Mouse (Mus musculus) embryo, embryonic 11 days (tissue): ENCODE data around the gene Palm2.

Experiments
- DNase-seq: peaks from one replicate; pipeline ENCODE4 v3.0.0-alpha.2; 2015

The Palm2 gene

DNA sequence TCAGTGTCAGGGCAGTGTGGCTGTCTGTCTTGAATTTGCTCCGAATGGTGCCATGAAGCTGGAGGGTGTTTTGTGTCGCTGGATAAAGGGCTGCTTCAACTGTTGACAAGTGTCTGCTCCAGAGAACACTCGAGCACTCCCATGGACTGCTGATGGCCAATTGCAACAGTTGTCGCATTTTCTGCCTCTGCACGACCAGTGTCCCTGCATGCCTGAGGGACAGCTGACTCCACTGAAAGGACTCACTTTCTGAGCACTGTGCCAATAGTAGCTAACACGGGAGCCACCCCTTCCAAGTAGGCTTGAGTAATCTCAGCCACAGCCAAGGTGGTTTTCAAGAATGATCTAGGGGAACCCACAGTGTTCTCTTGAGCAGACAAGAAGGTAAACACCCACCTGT lies 135.7 kb downstream of the Palm2 start:
- DNase-seq = no peak

- DNase-seq = no peak
These were observed 136.2 kb downstream of the Palm2 start for GRCm38 (mm10) chr4:57570229-57570628.

- DNase-seq = no peak
These were observed 140.1 kb downstream of the Palm2 start for GRCm38 (mm10) chr4:57574181-57574580.

- no peak for DNase-seq
These were observed 140.6 kb downstream of the Palm2 start for GRCm38 (mm10) chr4:57574646-57575045.

DNA sequence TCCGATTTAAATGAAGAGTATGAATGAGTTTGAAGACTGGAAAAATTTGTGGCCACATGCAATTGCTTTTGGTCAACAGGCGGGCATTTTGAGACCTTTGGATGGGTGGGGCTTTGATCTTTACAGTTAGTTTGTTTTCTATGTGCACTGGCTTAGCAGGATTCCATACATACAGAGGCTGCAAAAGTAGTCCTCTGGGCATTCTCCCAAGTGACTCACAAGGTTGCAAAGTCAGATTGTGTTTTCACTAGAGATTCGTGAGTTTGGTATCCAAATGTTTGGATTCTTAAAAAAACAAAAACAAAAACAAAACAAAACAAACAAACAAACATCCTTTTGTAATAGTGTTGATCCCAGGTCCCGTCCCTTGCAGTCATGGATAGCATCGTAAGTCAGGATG lies 141.6 kb downstream of the Palm2 start:
- no peak for DNase-seq

DNA sequence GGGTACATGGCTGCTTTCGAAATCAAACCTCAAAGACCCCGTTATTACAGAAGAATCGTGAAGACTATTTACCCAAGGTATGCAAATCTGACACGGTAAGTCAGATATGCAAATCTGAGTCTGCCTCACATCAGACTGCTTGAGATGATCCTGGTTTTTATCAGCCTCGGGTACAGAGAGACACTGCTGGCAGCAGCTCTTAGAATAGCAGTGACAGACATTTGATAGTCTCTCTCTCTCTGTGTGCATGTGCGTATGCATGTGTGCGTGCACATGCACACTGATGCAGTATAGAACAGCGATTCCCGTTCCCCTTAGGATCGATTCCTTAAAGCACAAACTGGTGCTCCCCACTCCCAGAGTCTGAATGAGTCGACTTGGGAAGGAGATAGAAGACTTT lies 142.0 kb downstream of the Palm2 start:
- no peak for DNase-seq

DNA sequence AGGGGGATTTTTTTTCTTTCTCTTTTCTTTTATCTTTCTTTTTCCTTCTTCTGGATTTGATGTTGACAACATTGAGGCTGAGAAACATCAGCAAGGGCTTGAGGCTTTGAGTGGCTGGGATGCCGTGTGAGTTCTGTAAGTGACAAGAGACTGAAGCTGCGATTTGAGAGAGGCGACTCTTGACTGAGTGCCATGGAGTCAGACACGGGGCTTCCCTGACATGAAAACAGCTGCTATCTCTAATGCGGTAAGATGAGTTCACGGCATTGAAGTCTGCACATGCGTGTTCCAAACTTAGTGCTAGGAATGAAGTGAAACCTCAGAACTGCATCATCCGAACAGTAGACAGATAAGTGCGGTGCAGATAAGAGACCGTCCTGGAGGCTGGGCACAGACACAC lies 145.6 kb downstream of the Palm2 start:
- no peak for DNase-seq

- no peak for DNase-seq
These were observed 151.3 kb downstream of the Palm2 start for GRCm38 (mm10) chr4:57585281-57585800.

DNA sequence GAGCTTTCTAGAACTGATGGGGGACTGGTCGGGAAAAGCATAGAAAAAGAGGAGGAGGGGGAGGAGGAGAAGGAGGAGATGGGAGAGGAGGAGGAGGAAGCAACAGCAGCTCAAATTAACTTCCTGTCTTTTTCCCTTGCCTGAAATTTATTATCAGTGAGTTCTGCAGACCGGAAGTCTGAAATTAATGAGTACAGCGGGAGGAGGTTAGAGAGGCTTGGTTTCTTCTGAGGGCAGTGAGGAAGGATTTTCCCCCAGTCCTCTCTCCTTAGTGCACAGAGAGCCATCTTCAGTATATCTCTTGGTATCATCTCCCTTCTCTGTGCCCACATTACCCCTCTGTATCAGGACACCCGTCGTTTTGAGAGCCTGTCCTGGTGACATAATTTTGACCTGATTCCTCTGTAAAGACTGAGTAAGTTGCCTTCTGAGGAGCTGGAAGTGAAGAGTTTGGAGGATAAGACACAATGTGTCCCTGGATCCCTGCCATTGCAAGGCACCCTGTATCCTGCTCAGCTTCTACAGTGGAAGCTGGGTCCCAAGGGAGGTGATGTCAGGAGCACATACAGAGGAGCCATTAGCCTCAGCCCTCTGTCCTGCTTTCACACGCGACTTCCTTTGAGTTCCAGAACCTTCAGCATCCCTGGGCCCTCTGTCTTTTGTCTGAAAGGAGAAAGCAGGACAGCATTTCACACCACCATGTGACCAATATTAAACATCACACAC lies 153.0 kb downstream of the Palm2 start:
- DNase-seq = no peak

GRCm38 (mm10) chr4:57588356-57588755 lies 154.3 kb downstream of the Palm2 start:
- no peak for DNase-seq

DNA sequence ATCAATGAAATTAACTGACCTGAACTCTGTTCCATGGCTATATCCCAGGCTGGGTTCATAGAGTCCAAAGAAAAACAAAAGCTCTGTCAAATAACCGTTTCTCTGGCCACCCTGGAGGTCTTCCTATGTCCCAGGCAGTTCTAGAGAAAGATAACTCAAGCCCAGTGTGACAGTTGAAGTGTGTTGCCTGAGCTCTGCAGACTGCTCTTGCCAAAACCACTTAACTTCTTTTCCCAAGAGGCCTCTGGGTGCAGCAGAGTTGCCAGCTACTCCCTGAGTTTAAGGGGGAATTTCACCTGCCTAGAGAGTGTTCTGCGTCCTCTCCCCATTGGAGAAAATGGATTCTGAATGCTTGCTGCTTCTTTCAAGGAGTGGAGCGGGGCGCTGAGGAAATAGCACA lies 158.7 kb downstream of the Palm2 start:
- DNase-seq = no peak

- no peak for DNase-seq
These were observed 165.9 kb downstream of the Palm2 start for GRCm38 (mm10) chr4:57599946-57600345.

DNA sequence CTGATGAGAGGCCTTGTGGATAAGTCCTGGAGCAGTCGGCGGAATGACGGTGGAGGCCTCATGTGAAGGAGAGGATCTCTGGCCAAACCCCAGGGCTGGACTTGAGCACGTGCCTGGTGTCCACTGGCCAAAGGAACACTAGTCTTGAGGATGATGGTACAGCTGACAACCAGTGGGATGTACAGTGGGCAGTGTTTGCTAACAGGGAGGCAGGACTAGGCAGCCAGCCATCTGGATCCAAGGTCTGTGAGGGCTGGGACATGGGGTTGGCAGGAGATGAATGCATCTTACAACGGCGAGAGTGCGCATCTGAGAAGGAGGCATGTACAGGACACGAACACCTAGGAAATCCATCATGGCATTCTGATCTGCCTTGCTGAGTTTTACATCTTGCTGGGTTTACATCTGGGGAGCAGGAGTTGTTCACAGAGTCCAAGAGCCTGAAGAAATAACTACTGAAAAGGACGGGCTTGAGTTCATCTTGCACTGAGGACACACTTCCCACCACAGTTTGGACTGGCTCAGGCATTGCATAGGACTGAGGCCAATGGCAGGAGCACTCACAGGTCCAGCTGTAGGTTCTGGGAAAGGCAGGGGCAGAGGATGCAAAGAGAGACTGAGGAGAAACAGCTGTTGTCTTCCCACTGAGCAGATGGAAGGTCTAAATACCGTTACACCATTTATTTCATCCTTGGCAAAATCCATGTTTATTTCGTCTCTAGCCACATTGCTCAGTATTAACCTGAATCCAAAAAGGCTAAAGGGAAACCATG lies 166.8 kb downstream of the Palm2 start:
- no peak for DNase-seq

DNA sequence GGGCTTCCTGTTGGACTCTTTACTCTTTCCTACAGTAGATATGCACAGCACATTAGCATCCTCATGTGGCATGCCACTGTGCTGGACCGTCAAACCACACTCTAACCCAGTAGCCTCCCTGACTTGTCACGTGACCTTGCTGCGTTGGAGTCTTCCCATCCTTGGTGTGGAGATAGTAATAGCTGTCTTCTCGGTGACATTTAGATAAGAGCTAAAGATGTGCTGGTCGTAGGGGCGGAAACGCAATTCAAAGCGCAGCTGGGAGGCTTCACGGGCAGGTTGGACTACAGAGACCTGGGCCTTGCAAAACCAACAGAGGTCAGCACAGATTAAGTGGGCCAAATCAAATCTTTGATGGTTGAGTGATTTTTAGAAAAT lies 167.4 kb downstream of the Palm2 start:
- DNase-seq = no peak

DNA sequence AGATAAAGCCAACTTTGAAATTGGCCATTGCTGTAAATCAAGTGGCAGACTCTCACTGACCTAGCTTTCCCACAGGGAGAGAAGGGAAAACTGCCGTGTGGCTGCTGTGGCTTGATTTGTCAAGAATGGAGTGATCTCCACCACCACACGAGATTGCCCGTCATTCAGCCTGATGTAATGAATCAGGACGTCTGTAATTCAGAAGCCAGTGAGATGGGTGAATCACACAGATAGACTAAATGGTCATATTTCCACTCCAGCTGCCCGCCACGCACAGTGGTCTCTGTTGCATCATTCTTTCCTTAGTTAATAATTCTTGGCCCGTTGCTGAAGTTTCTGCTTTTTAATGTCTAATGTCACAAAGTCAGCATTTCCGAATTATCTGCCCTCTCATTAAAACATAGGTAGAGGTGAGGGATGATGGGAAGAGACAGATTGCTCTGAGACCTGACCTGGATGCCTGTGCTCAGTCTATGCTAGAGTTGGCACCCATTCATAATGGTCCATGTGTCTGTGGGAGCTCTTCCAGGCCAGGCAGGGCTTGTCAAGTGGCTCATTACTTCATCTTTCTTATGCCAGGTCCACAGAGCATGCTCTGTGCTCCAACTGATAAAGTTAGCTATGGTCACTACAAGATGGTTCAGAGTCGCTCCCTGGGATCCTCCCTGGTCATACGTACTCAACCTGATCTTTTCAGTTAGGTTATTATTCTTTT lies 168.0 kb downstream of the Palm2 start:
- DNase-seq = no peak

DNA sequence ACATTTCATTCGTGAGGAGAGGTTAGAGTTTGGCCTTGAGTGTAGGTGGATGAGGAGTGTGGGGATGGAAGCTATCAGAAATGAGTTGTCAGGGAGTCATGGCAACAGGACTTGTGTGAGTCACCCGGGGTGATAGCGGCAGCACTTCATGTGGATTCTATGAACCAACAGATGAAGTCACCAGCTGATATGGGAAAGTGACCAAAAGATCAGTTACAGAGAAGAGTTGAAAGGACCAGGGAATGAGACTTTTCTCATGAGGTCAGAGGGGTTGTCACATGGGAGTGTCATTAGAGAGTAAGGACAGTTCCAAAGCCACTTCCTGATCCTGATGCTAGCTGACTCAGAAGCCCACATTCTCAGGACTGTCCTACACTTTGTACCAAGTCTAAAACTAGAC lies 172.2 kb downstream of the Palm2 start:
- DNase-seq = no peak

- DNase-seq = peak; percentile 92
These were observed 173.3 kb downstream of the Palm2 start for GRCm38 (mm10) chr4:57607247-57607942.

DNA sequence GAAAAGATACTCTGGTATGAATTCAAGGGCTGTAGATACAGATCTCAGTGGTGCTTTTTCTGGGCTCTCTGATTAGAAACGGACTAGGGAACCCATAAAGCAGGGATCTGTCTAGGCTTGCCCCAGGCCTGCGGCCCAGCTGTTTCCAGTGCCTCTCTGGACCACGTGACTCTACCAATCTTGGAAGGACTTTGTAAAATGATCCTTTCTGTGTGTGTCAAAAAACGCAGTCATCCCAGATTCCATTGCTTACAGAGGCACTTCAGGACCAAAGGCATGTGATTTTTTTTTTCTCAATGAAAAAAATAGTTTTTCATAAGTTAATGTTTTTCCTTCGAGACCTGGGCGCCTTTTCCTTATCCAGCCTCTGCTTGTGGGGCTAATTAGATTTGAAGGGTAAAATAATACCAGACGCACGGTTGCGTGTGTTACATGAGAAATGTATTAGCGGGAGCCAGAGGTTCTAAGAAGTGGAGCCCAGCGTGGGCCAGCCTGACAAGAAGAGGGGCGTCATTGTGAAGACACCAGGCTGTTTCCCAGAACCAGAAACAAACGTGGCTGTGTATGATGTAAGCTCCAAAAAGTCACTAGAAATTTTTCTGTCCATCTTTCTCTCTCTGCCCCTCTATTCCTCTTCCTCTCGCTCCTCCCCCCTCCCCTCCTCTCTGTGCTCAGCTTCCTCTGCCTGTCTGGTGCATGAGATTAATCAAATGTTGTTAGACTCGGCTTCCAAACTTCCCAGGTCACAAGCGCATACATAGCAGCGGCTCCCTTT lies 177.4 kb downstream of the Palm2 start:
- DNase-seq = peak; percentile 78

DNA sequence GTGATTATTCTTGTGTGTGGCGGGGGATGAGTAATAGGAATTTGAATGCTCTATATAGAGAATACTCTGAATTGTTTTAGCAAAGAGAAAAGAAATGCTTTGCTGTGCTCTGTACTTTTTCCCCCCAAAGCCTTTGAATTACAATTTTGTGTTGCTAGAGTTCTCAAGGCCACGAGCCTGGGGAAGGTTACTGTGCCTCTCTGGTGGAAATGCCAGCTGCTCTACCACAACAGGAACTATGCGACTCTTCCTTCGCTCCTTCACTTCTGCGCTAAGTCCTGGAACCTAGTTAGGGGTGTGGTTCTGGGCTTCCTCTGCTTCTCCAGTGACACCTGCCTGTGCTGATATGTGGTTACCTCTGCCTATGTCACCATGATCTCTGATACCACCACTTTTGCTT lies 178.7 kb downstream of the Palm2 start:
- DNase-seq = no peak

GRCm38 (mm10) chr4:57614686-57615085 lies 180.6 kb downstream of the Palm2 start:
- no peak for DNase-seq

DNA sequence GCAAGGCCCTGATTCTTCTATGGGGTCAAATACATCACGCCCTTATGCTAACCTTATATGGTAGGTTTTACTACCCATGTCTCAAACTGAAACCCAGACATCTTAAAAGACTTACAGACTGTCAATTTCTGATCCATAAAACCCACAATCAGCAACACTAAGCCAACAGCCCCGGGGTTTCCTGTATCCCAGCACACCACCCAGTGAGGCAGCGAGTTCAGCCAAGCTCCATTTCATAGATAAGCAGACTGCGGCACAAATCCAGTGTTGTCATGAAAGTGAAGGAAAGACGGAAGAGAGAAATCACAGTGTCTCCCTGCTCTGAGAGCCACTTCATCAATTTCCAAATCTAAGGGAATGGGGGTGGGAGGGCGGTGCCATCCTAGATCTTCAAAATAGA lies 184.7 kb downstream of the Palm2 start:
- DNase-seq = no peak

DNA sequence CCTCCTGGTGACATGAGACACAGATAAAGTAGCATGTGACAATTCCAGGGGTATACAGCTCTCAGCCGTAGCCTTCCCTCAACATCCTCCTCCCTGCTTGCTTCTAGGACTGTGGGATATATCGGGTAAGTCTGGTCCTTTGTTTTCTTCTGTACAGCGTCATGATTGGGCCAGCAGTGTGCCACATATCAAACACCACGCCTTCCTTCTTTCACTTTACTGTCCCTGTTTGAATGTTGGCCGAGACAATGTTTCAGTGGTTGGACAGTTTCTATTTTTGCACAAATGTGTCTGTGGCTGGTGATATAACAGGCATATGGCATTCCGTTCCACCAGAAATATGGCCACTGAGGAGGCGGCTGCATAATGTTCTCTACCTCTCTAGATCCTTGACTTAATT lies 188.8 kb downstream of the Palm2 start:
- DNase-seq = no peak
